ENCODE assay signal across 8 mouse cellular contexts in the genomic region with DNA sequence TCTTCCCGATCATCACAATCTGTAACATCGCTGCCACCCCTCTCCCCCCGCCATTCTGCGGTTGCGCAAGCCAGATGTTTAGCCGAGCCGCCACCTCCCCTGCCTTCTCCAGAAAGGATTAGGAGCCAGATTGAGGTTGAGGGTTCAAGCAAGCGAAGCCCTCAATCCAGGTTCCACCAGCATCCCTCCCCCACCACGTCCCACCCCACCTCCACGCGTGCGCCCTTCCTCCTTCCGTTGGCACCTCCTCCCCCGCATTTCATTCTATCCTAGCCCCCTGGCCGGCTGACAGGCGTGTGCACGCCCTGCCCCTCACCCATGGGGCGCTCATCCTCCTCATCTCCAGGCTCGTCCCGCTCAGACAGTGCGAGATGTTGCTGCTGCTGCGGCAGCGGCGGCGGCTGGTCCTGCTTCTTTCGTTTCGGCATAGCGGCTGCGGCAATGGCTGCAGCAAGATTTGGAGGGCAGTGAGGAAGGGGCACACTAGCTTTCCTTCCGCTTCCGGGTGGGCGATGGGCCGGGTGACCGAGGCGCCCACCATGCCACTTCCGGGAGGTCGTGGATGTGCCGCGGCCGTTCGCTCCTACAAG. TPM values are rescaled to one million over a fixed set of nuclear protein-coding genes. Genes with fewer than 3 reads are reported as not detected.
DNase-seq lines count a peak whose midpoint lies in the region.

No protein-coding gene starts in this region.

- intact Hi-C loops in gastrocnemius, postnatal 14 days (cut with DNase I; ENCODE audit: low total_unique reads) = no loop called here
- intact Hi-C loops in left cerebral cortex, postnatal 25 days (cut with DNase I) = loop anchor here (10.0 kb wide), 2 partner anchors 144 to 976 kb away; partner anchors contain the start of genes Ppp1r11, Tubb5, Znrd1 and Znrd1as

- DNase-seq in cerebellum, postnatal 14 days = peak; percentile 89 to 92
- DNase-seq in cerebellum, adult 8-10 months = no peak
- DNase-seq in urinary bladder, postnatal 14 days (ENCODE audit: low spot score) = peak; percentile 44
- no peak for DNase-seq in urinary bladder, adult 2 months (ENCODE audit: low spot score)
- peak; percentile 85 for DNase-seq in gastrocnemius, postnatal 14 days
- DNase-seq in left cerebral cortex, postnatal 25 days (ENCODE audit: low spot score in 2 of 2) = peak; percentile 94 to 95
- peak; percentile 87 for DNase-seq in mesoderm, embryonic 11.5 days (ENCODE audit: low read depth, low spot score)
- DNase-seq in thymus, postnatal 0 days (ENCODE audit: low spot score) = peak; percentile 69

RNA-seq across cellular contexts. Expression of gene Gnl1, which starts 0.7 kb away (rescaled TPM):
- polyA plus RNA-seq in urinary bladder, adult 2 months (2012; rRNA removed) = 28.5 and 39.5 TPM in 2 replicates
- 10 to 100 TPM; 16.3 to 19.0 TPM for total RNA-seq in gastrocnemius, postnatal 14 days (2021)
- 100 to 1,000 TPM; 161 to 175 TPM for total RNA-seq in left cerebral cortex, postnatal 25 days (2021)
- 38.6 and 42.4 TPM in 2 replicates for polyA plus RNA-seq in thymus, postnatal 0 days (2015; fragmentation: Nextera tagmentation; extraction: Ambion mirVana)

RNA-seq across cellular contexts. Expression of gene Prr3, which starts 1.1 kb away (rescaled TPM):
- polyA plus RNA-seq in urinary bladder, adult 2 months (2012; rRNA removed) = 22.2 and 23.7 TPM in 2 replicates
- total RNA-seq in gastrocnemius, postnatal 14 days (2021) = 1 to 10 TPM; 4.2 to 5.0 TPM
- 10 to 100 TPM; 40.1 to 42.9 TPM for total RNA-seq in left cerebral cortex, postnatal 25 days (2021)
- polyA plus RNA-seq in thymus, postnatal 0 days (2015; fragmentation: Nextera tagmentation; extraction: Ambion mirVana) = 22.0 TPM in 2 replicates

RNA-seq across cellular contexts. Expression of gene Abcf1, which starts 9.3 kb away (rescaled TPM):
- 58.4 and 74.6 TPM in 2 replicates for polyA plus RNA-seq in urinary bladder, adult 2 months (2012; rRNA removed)
- 10 to 100 TPM; 64.1 to 66.7 TPM for total RNA-seq in gastrocnemius, postnatal 14 days (2021)
- total RNA-seq in left cerebral cortex, postnatal 25 days (2021) = 10 to 100 TPM; 76.7 to 82.6 TPM
- 102 and 114 TPM in 2 replicates for polyA plus RNA-seq in thymus, postnatal 0 days (2015; fragmentation: Nextera tagmentation; extraction: Ambion mirVana)

RNA-seq across cellular contexts. Expression of gene H2-T24, which starts 41.5 kb away (rescaled TPM):
- 1.5 and 2.0 TPM in 2 replicates for polyA plus RNA-seq in urinary bladder, adult 2 months (2012; rRNA removed)
- total RNA-seq in gastrocnemius, postnatal 14 days (2021) = under 1 TPM; 0.62 to 0.93 TPM
- 1 to 10 TPM; 1.7 to 2.3 TPM for total RNA-seq in left cerebral cortex, postnatal 25 days (2021)
- polyA plus RNA-seq in thymus, postnatal 0 days (2015; fragmentation: Nextera tagmentation; extraction: Ambion mirVana) = 4.2 and 6.5 TPM in 2 replicates

RNA-seq across cellular contexts. Expression of gene H2-T23, which starts 53.7 kb away (rescaled TPM):
- polyA plus RNA-seq in urinary bladder, adult 2 months (2012; rRNA removed) = 189 and 190 TPM in 2 replicates
- total RNA-seq in gastrocnemius, postnatal 14 days (2021) = 1 to 10 TPM; 6.4 to 7.7 TPM
- 10 to 100 TPM in 1 of 2 experiments, 1 to 10 TPM in 1; 9.9 to 10.2 TPM for total RNA-seq in left cerebral cortex, postnatal 25 days (2021)
- polyA plus RNA-seq in thymus, postnatal 0 days (2015; fragmentation: Nextera tagmentation; extraction: Ambion mirVana) = 136 and 163 TPM in 2 replicates

Comparison
In these comparisons a context has a peak if more than half of its experiments do, and no peak if none do; other contexts are left out.
1. DNase-seq: peak in cerebellum, postnatal 14 days (2 of 2), urinary bladder, postnatal 14 days (single experiment), gastrocnemius, postnatal 14 days (single experiment), left cerebral cortex, postnatal 25 days (2 of 2), mesoderm, embryonic 11.5 days (single experiment) and thymus, postnatal 0 days (single experiment); none in cerebellum, adult 8-10 months (single experiment) and urinary bladder, adult 2 months (single experiment).
2. RNA of gene Gnl1, which starts 0.7 kb away (total RNA-seq): 161 to 175 TPM in left cerebral cortex, postnatal 25 days; 16.3 to 19.0 TPM in gastrocnemius, postnatal 14 days; every median in the first group is over 4 times any median in the second.
3. RNA of gene Prr3, which starts 1.1 kb away (total RNA-seq): 40.1 to 42.9 TPM in left cerebral cortex, postnatal 25 days; 4.2 to 5.0 TPM in gastrocnemius, postnatal 14 days; every median in the first group is over 4 times any median in the second.